Comparison of ENCODE assay signal across 10 mouse cellular contexts in genomic region chr16:55636667-55637450, GRCm38 (mm10).
DNase-seq lines count a peak whose midpoint lies in the region; ATAC-seq lines count a peak whose summit lies in the region.
"Had no signal": no experiment of that assay in that cellular context is flagged by ENCODE, and none has a peak within 500 bp of the region (broad histone marks: within the 10 kb centered on the region; RNA-seq: fewer than 3 reads in every experiment).

No protein-coding gene starts in this region.

- peak; percentile 96 for ATAC-seq in CD4-positive, CD25-positive, alpha-beta regulatory T cell, adult 4 months
- peak; percentile 81 to 91 for ATAC-seq in hematopoietic stem cell, adult 5-6 weeks (replicated peaks in 1 of 2; ENCODE audit: insufficient read depth in 1 of 2, low FRiP score in 2 of 2, low TSS enrichment in 1 of 2, low read depth in 1 of 2, poor library complexity in 2 of 2, severe bottlenecking in 2 of 2)
- ATAC-seq in monocyte, adult 5-6 weeks (replicated peaks; ENCODE audit: insufficient number of reproducible peaks, low FRiP score, low TSS enrichment, poor library complexity, severe bottlenecking) = peak; percentile 94
- ATAC-seq: hindbrain, embryonic 16.5 days; midbrain, embryonic 13.5 days had no signal

- peak; percentile 25 to 29 for DNase-seq in heart, adult 9 months (ENCODE audit: low spot score in 2 of 2)
- DNase-seq in heart, postnatal 25 days (ENCODE audit: low spot score) = no peak
- no peak for DNase-seq in cerebellum, postnatal 4 days (ENCODE audit: low spot score in 2 of 2)
- DNase-seq in adrenal gland, adult 8-10 months = no peak
- no peak for DNase-seq in thymus, postnatal 4 days

- intact Hi-C loops in heart, postnatal 25 days (cut with DNase I) = no loop called here

Comparison
In these comparisons a context has a peak if more than half of its experiments do, and no peak if none do; other contexts are left out.
1. DNase-seq: peak in heart, adult 9 months (2 of 2); none in heart, postnatal 25 days (single experiment), cerebellum, postnatal 4 days (0 of 2), adrenal gland, adult 8-10 months (single experiment) and thymus, postnatal 4 days (single experiment).
2. Peak in every context shown above with its lines, with median percentiles within 50 percentile points of each other: ATAC-seq.